7 mouse cellular contexts compared by ENCODE assay signal in genomic region chr10:119240722-119241089, GRCm38 (mm10). TPM values are rescaled to one million over a fixed set of nuclear protein-coding genes. Genes with fewer than 3 reads are reported as not detected.
DNase-seq lines count a peak whose midpoint lies in the region; ATAC-seq lines count a peak whose summit lies in the region.

No protein-coding gene starts in this region.

- no peak for DNase-seq in lung, postnatal 4 days
- DNase-seq in heart, postnatal 4 days, result peak; percentile 17
- DNase-seq in adrenal gland, postnatal 10 days, result no peak

- no peaks in the 10 kb centered on the region for H3K9me3 ChIP-seq in lung, embryonic 16.5 days (ENCODE audit: control insufficient read depth, low read length)
- H3K9me3 ChIP-seq in embryonic facial prominence, embryonic 12.5 days, result no peaks in the 10 kb centered on the region

- no peak for ATAC-seq in lung, embryonic 16.5 days (ENCODE audit: low read depth)
- ATAC-seq in embryonic facial prominence, embryonic 12.5 days (ENCODE audit: insufficient number of reproducible peaks, insufficient read depth, low FRiP score, low TSS enrichment), result no peak
- ATAC-seq in megakaryocyte, adult 5-6 weeks (ENCODE audit: poor library complexity, severe bottlenecking), result peak; percentile 0; the same call in 1 of the 2 replicates
- no peak for ATAC-seq in granulocyte monocyte progenitor cell, adult 5-6 weeks (replicated peaks; ENCODE audit: poor library complexity, severe bottlenecking)

- peak overlapping the region; percentile 87 for H3K27ac ChIP-seq in lung, embryonic 16.5 days (ENCODE audit: low read length)
- peak overlapping the region; percentile 99 for H3K27ac ChIP-seq in embryonic facial prominence, embryonic 12.5 days

- peak overlapping the region; percentile 85 for H3K9ac ChIP-seq in lung, embryonic 16.5 days (ENCODE audit: low read length)
- H3K9ac ChIP-seq in embryonic facial prominence, embryonic 12.5 days, result peak overlapping the region; percentile 56

- H3K4me2 ChIP-seq in lung, embryonic 16.5 days (ENCODE audit: low read depth, low read length), result peak overlapping the region; percentile 78
- H3K4me2 ChIP-seq in embryonic facial prominence, embryonic 12.5 days (replicated peaks), result peak overlapping the region; percentile 56

- peak overlapping the region; percentile 96 for H3K4me3 ChIP-seq in lung, embryonic 16.5 days (ENCODE audit: low read length)
- H3K4me3 ChIP-seq in embryonic facial prominence, embryonic 12.5 days, result peak overlapping the region; percentile 99

- H3K36me3 ChIP-seq in lung, embryonic 16.5 days (ENCODE audit: control insufficient read depth, insufficient read depth, low read length), result 0 out of 2 replicates have a peak, but pooled peaks cover 3% of the 10 kb centered on the region
- 0 out of 2 replicates have a peak, but pooled peaks cover 6% of the 10 kb centered on the region for H3K36me3 ChIP-seq in embryonic facial prominence, embryonic 12.5 days

- peaks cover 16% of the 10 kb centered on the region for H3K4me1 ChIP-seq in lung, embryonic 16.5 days (replicated peaks; ENCODE audit: control insufficient read depth, insufficient read depth, low read length)
- peaks cover 12% of the 10 kb centered on the region for H3K4me1 ChIP-seq in embryonic facial prominence, embryonic 12.5 days

- H3K27me3 ChIP-seq in lung, embryonic 16.5 days (ENCODE audit: control insufficient read depth, insufficient read depth, low read depth, low read length), result no peaks in the 10 kb centered on the region
- H3K27me3 ChIP-seq in embryonic facial prominence, embryonic 12.5 days, result no peaks in the 10 kb centered on the region

- 2% methylated on average over 9 of the region's 9 CpGs for WGBS in lung, embryonic 16.5 days
- WGBS in embryonic facial prominence, embryonic 12.5 days, result 4% methylated on average over 9 of the region's 9 CpGs

RNA-seq across cellular contexts. Expression of gene Cand1, which starts 0.9 kb away (rescaled TPM):
- 47.6 and 56.7 TPM in 2 replicates for polyA plus RNA-seq in lung, embryonic 16.5 days (2015; fragmentation: Nextera tagmentation; extraction: Ambion mirVana)
- polyA plus RNA-seq in embryonic facial prominence, embryonic 12.5 days (2016; fragmentation: Nextera tagmentation; extraction: Ambion mirVana), result 106 and 115 TPM in 2 replicates
- total RNA-seq in heart, postnatal 4 days (2021), result 10 to 100 TPM; 85.4 to 89.8 TPM
- total RNA-seq in megakaryocyte, adult 5-6 weeks (2015), result 36.0 and 54.5 TPM in 2 replicates
- total RNA-seq in megakaryocyte, adult 5-6 weeks (2017), result 25.8 and 29.1 TPM in 2 replicates
- 10 to 100 TPM; 85.6 to 93.5 TPM for total RNA-seq in adrenal gland, postnatal 10 days (2021)
- total RNA-seq in granulocyte monocyte progenitor cell, adult 5-6 weeks (2014; fragmentation: Nextera tagmentation), result 37.8 and 92.4 TPM in 2 replicates
- total RNA-seq in granulocyte monocyte progenitor cell, adult 5-6 weeks (2017), result 44.0 and 45.5 TPM in 2 replicates
